Mouse (Mus musculus) mouse trophoblast stem cell (cell line): ENCODE data around the gene Ikzf3.

Experiments used
- in situ Hi-C, 2 experiments: fragments of 300-500 bp; cut with MseI, MboI; formaldehyde crosslinking; loops; 2 replicates in 1 of 2; 3 replicates in 1 of 2; pipeline ENCODE4 v1.15.1; 2025

Gene Ikzf3

GRCm38 (mm10) chr11:98512881-98513280 is 33.0 kb downstream of the Ikzf3 start:
- in situ Hi-C loops, result no loop called here

DNA sequence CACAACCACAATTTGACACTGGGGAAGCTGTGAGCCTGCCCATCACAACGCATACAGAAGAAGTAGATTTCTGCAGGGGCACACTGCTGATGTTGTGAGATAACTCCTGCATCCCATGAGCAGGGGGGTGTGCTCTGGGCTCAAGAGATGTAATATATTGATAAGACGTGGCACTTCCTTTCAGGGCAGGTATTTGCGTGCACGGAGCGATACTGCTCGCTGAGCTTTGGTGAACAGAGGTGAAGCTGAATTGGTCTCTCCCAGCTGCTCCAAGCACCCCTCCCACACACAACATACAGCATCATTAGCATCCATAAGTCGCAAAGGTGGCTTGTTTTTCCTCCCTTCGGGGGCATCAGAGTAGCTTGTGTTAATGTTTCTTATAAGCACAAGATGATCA is 35.7 kb downstream of the Ikzf3 start:
- in situ Hi-C loops, result no loop called here

- in situ Hi-C loops, result no loop called here
Measured at GRCm38 (mm10) chr11:98509434-98509833, 36.4 kb downstream of the Ikzf3 start.

DNA sequence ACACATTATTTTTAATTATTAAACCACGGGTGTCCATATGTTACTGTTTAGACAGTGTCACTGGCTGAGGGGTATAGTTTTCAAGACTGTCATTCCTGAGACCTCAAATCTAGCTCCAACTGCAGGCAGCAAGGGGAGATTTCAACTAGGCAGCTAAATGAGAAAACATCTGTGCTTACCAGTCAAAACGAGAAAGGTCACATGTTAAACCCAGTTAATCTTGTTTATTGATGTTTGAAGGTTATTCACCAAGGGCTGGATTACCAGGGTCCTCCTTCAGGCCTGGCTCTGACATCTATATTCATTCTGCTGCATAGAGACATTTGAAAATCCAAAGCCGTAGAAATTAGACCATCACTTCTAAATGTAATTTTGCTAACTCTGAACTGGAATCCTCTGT is 40.9 kb downstream of the Ikzf3 start:
- in situ Hi-C loops, result no loop called here

DNA sequence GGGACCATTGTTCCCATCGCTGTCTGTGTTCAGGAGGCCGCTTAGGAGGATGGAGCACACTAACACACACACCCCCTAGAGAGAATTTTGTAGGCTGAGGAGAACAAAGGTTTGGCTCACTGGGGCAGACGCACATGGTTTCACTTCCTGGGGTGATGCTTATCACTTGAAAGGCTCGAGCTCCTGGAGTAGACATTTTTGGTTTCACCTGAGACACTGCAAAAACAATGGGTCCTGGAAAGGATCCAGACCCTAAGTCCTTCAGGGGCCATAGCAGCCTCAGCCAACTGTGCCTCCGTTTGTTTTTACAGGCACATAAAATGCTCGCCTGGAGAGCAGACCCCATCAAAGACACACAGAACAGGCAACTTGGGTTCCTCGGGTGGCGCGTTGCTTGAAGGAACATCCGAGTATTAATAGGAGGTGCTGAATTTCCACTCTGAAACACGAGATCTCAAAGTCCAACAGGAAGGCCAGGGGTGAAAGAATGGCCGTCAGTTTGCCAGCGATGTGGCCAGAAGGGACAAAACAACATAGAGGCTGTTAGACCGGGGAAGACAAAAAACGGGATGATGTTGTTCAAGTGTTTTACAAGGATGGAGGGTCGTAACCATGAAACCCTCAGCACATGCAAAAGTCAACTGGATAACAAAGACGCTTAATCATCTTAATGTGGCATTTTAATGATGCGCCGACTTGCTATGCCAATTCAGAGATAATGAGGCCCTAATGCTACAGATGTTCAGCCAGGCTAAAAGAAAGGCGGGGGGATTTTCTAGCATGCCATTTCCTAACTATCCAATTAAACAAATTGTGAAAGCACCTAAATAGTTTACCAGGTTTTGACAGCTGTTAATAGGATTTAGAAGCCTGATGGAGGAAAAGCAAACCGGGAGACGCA is 48.2 kb downstream of the Ikzf3 start:
- in situ Hi-C loops, result no loop called here

GRCm38 (mm10) chr11:98495176-98495719 is 50.6 kb downstream of the Ikzf3 start:
- in situ Hi-C loops, result no loop called here

GRCm38 (mm10) chr11:98493394-98493793 is 52.4 kb downstream of the Ikzf3 start:
- in situ Hi-C loops, result no loop called here

DNA sequence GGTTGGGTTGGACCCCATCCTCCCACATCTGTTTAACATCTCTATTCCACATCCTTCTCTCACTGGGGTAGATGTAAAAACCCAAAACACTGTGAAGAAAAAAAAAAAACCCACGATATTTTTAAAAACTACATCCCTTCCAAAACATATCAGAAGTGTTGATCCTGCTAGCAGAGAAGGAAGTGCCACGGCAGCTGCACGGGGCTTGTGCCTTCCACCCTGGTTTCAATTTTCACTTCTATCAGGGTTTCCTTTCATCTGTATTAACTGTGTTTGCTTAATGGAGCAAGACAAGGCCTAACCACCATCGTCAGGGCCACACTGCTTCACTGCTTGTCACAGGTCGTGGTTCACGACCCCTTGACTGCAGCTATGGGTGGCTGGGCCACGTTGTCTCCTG is 52.9 kb downstream of the Ikzf3 start:
- in situ Hi-C loops, result no loop called here

- in situ Hi-C loops, result no loop called here
Measured at GRCm38 (mm10) chr11:98491571-98491970, 54.3 kb downstream of the Ikzf3 start.

DNA sequence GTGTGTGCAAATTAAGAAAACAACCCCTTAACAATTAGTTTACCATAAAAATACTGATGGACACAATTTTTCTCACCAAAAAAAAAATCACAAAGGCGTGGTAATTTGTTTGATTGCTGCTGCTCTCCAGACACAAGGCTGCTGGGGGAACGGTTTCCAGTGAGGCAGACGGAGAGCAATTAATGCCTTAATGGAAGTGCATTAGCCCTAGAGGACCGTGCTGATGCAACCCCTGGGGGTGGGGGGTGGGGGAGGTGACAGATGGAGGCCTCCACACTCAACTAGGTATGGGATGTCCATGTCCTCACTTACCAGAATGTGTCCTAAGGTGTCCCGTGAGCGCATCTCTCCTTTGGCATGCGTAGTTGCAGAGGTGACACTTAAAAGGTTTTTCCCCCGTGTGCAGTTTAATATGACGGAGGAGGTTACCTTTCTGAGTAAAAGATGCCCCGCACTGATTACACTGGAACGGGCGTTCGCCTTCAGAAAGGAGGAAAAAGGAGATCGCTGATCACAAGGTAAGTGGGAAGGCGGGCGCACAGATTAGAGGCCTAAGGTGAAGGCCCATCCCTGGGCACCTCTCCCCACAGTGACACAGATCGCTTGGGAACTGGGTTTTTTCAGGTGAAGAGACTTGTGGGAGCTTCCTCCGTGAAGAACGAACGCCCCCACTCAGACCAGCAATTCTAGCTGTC is 57.1 kb downstream of the Ikzf3 start:
- in situ Hi-C loops, result no loop called here

GRCm38 (mm10) chr11:98487526-98488040 is 58.2 kb downstream of the Ikzf3 start:
- in situ Hi-C loops, result no loop called here

- in situ Hi-C loops, result no loop called here
Measured at GRCm38 (mm10) chr11:98485749-98486148, 60.1 kb downstream of the Ikzf3 start.

DNA sequence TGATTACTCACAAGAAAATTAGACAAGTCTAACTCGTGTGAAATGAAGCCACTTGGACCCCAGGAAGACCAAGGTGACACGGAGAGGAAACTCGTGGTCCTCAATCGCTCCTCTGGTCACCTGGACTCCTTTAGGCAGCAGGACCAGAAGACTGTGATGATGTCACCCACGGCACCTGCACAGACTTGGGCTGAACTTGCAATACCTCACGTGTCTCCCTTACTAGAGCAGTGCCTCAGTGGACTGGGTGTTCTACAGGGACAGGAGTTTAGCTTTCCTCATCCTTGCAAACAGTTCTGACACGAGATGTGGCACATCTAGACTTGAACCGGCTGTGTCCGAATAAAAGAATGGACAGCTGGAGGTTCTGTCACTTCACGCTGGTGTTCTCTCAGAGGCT is 63.8 kb downstream of the Ikzf3 start:
- in situ Hi-C loops, result no loop called here

- in situ Hi-C loops, result no loop called here
Measured at GRCm38 (mm10) chr11:98481231-98481630, 64.6 kb downstream of the Ikzf3 start.

GRCm38 (mm10) chr11:98479940-98480497 is 65.8 kb downstream of the Ikzf3 start:
- in situ Hi-C loops, result no loop called here

DNA sequence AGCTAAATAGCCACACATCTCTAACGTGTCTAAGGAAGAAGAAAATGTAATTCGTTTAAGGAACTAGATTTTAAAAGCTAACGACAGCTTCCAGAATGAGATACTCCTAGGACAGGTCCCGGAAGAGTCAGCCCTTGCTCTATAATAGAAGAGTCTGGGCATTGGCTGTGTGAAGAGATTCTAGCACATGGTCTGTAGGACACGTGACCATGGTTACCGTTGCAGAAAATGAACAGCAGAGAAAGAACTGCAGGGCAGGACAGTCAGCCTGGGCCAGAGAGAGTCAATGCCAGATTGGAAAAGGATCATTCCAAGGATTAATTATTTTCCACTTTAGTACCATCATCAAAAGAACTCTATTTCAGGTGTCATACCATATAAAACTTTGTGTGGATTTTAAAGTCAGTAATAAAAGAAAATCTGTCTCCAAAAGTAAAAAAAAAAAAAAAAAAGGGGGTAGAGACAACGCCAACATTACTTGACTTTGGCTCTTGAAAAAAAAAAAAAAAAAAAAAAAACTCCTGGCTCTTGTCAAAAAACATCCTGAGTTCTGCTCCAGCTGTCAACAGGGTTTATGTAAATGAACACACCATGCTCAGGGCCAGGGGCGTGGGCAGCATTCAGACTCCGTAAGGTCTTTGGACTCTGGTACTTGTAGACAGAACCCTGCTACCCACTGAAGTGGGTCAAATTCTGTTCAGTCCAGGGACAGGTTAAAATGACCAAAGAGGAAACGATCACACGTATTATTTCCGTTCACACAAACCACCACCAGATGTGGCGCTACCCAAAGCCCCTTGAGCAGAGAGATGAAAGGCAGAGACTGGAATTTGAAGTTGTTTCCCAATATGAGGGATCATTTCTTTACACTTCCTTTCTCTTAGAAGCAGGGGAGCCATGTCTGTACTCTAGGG is 66.5 kb downstream of the Ikzf3 start:
- in situ Hi-C loops, result no loop called here

GRCm38 (mm10) chr11:98477011-98477701 is 68.7 kb downstream of the Ikzf3 start:
- in situ Hi-C loops, result no loop called here

DNA sequence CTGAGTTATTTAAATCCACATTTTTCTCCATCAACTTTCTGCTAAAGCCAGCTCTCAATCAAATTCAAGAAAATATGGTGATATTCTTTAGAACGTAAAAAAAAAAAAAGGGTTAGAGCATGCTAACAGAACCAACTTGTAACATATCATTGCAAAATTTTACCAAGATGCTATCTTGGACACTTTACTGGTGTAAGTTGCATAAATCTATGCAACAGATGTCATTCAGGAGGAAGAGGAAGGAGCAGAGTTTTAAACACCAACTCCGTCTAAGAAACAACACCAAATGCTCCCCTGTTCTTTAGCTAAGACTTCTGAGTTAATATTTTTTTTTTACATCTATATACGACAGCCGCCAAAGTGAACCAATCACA is 69.4 kb downstream of the Ikzf3 start:
- in situ Hi-C loops, result no loop called here

GRCm38 (mm10) chr11:98475630-98476433 is 70.0 kb downstream of the Ikzf3 start:
- in situ Hi-C loops, result no loop called here

DNA sequence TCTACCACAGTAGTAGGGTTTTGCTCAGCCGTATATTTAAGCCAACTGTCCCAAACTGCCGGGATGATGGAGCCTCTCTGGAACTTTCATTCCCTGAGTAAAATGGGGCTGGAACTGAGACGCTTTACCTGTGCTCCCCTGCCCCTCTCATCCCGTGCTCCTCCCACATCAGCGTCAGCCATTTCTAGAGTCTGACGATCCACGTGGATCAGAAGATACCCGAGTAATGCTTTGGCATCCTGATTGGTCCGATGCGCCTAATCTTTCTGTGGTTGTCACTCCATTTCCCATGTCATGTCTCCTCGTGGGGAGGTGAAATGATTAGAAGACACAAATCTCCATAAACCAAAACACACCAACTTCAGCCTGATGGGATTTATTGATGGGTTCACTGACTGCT is 70.9 kb downstream of the Ikzf3 start:
- in situ Hi-C loops, result no loop called here
